Mouse (Mus musculus) cerebellum, adult 2 months (tissue): ENCODE measurements at regions not wholly inside any gene's neighbourhood (a gene's known extent, or its start where the extent isn't known, plus 50 kb on each side); places are given as distances from the start of the nearest gene placed in this dataset.
"Not testable (repeated sequence)": the region's sequence is repeated elsewhere in the genome, so short reads cannot be mapped to it uniquely, and the experiment has no call there.

Source experiments
- DNase-seq, 2 experiments: peaks; one replicate each; pipeline ENCODE4 v3.0.0; 2021
- H3K27ac ChIP-seq: fragments of 200-500 bp; 2 replicates; pipeline ENCODE4 v1.5.1; 2012; ENCODE audit warnings: low read length, control low read depth, inconsistent platforms; ENCODE audit not compliant: insufficient read depth
- H3K27me3 ChIP-seq: fragments of 200-500 bp; 2 replicates; pipeline ENCODE4 v1.6.1; 2012; ENCODE audit warnings: inconsistent platforms, mild to moderate bottlenecking, low read length, moderate library complexity; ENCODE audit not compliant: control insufficient read depth, insufficient read depth
- H3K4me1 ChIP-seq: fragments of 200-500 bp; 2 replicates; pipeline ENCODE4 v1.6.1; 2011; ENCODE audit warnings: low read length; ENCODE audit not compliant: control insufficient read depth, insufficient read depth
- H3K4me3 ChIP-seq: fragments of 200-500 bp; replicated peaks from 2 replicates; pipeline ENCODE3; 2011; ENCODE audit warnings: mild to moderate bottlenecking, low read depth, low read length, control low read depth; ENCODE audit not compliant: insufficient read depth
- CTCF ChIP-seq: fragments of 200-500 bp; IDR thresholded peaks from 2 replicates; pipeline ENCODE4 v1.5.1; 2011; ENCODE audit warnings: low read depth, mild to moderate bottlenecking, control low read depth, low read length, moderate library complexity, borderline replicate concordance; ENCODE audit not compliant: insufficient read depth
- POLR2A ChIP-seq: fragments of 200-500 bp; IDR thresholded peaks from 2 replicates; pipeline ENCODE4 v1.6.1; 2011; ENCODE audit warnings: low read length, control low read depth, borderline replicate concordance; ENCODE audit not compliant: insufficient read depth
- WGBS: fragments of 180-500 bp; shearing (Covaris S2); methylation state at CpG from one replicate; pipeline ENCODE4 v1.1.7; 2018; 5-methylcytosine and 5-hydroxymethylcytosine counted together

- no peak overlapping the region for H3K27ac ChIP-seq
- no peaks in the 10 kb centered on the region for H3K27me3 ChIP-seq
- H3K4me3 ChIP-seq = no peak overlapping the region
- DNase-seq = no peak
- no peak for TF ChIP-seq POLR2A
- TF ChIP-seq CTCF = no peak
- no peaks in the 10 kb centered on the region; the same call in 1 of the 2 replicates for H3K4me1 ChIP-seq
Measured at GRCm38 (mm10) chr6:24342471-24342870, 172.4 kb downstream of the Iqub start.

- Histone ChIP-seq H3K27me3 (no peaks in the 10 kb centered on the region), H3K4me1 (no peaks in the 10 kb centered on the region), H3K4me3 (no peak overlapping the region), H3K27ac (no peak overlapping the region)
- no peak for DNase-seq
- TF ChIP-seq POLR2A = no peak
- TF ChIP-seq CTCF = no peak
- 95% methylated on average over 2 of the region's 2 CpGs for WGBS
Measured at GRCm38 (mm10) chr6:24342056-24342455, 172.8 kb downstream of the Iqub start.

- H3K4me3 ChIP-seq, H3K27ac ChIP-seq, DNase-seq, H3K4me1 ChIP-seq, H3K27me3 ChIP-seq: not testable (repeated sequence)
- 78% methylated on average over 4 of the region's 4 CpGs for WGBS
Measured at GRCm38 (mm10) chr6:24340107-24340506, 172.2 kb upstream of the Slc13a1 start.

GRCm38 (mm10) chr6:24325215-24325614 is 157.3 kb upstream of the Slc13a1 start:
- no peaks in the 10 kb centered on the region; the same call in 1 of the 2 replicates for H3K4me1 ChIP-seq
- H3K27me3 ChIP-seq = no peaks in the 10 kb centered on the region
- DNase-seq = peak; percentile 44 to 77
- TF ChIP-seq CTCF (no peak), POLR2A (no peak)
- no peak overlapping the region for H3K4me3 ChIP-seq
- H3K27ac ChIP-seq = no peak overlapping the region

GRCm38 (mm10) chr6:24324718-24325117 is 156.8 kb upstream of the Slc13a1 start:
- Histone ChIP-seq H3K4me3 (no peak overlapping the region), H3K27me3 (no peaks in the 10 kb centered on the region), H3K4me1 (no peaks in the 10 kb centered on the region; the same call in 1 of the 2 replicates), H3K27ac (no peak overlapping the region)
- no peak for TF ChIP-seq CTCF
- no peak for TF ChIP-seq POLR2A
- 49% methylated on average over 3 of the region's 3 CpGs for WGBS
- DNase-seq = no peak

GRCm38 (mm10) chr6:24322371-24322770 is 154.5 kb upstream of the Slc13a1 start:
- Histone ChIP-seq H3K4me3 (no peak overlapping the region), H3K27me3 (no peaks in the 10 kb centered on the region), H3K4me1 (no peaks in the 10 kb centered on the region; the same call in 1 of the 2 replicates), H3K27ac (no peak overlapping the region)
- DNase-seq = no peak
- WGBS = 91% methylated on average over 3 of the region's 3 CpGs
- no peak for TF ChIP-seq POLR2A
- no peak for TF ChIP-seq CTCF

GRCm38 (mm10) chr6:24318862-24319261 is 151.0 kb upstream of the Slc13a1 start:
- H3K27ac ChIP-seq = no peak overlapping the region
- H3K27me3 ChIP-seq = no peaks in the 10 kb centered on the region
- no peak overlapping the region for H3K4me3 ChIP-seq
- TF ChIP-seq CTCF (no peak), POLR2A (no peak)
- 94% methylated on average over 2 of the region's 2 CpGs for WGBS
- H3K4me1 ChIP-seq = no peaks in the 10 kb centered on the region
- DNase-seq = no peak

- no peak overlapping the region for H3K27ac ChIP-seq
- TF ChIP-seq CTCF (no peak), POLR2A (no peak)
- no peak overlapping the region for H3K4me3 ChIP-seq
- H3K4me1 ChIP-seq = no peaks in the 10 kb centered on the region
- 96% methylated on average over 2 of the region's 2 CpGs for WGBS
- H3K27me3 ChIP-seq = no peaks in the 10 kb centered on the region
- no peak for DNase-seq
Measured at GRCm38 (mm10) chr6:24310675-24311074, 142.8 kb upstream of the Slc13a1 start.
